Mouse (Mus musculus) hindbrain, embryonic 11.5 days (tissue): ENCODE measurements around the gene Nup93. TPM values are rescaled to one million over a fixed set of nuclear protein-coding genes. Genes with fewer than 3 reads are reported as not detected.

ENCODE experiments used
- ATAC-seq: fragments of 200-750 bp; cut with Nextera tagmentation; 2 replicates; pipeline ENCODE4 v1.8.0; 2017; ENCODE audit warnings: mild to moderate bottlenecking, moderate TSS enrichment, moderate library complexity; ENCODE audit not compliant: low FRiP score
- DNase-seq: peaks from one replicate; pipeline ENCODE4 v3.0.0-alpha.2; 2015; ENCODE audit warnings: low spot score
- H3K27ac ChIP-seq: fragments of 300-500 bp; sonication (generic); 2 replicates; pipeline ENCODE4 v1.5.1; 2014; ENCODE audit warnings: mild to moderate bottlenecking, low read depth, low read length
- H3K27me3 ChIP-seq: fragments of 300-500 bp; sonication (generic); 2 replicates; pipeline ENCODE4 v1.6.1; 2014; ENCODE audit warnings: mild to moderate bottlenecking, low read length, moderate library complexity, mixed read lengths; ENCODE audit not compliant: control insufficient read depth, insufficient read depth
- H3K36me3 ChIP-seq: fragments of 300-500 bp; sonication (generic); 2 replicates; pipeline ENCODE4 v1.6.1; 2014; ENCODE audit warnings: mild to moderate bottlenecking, low read length, moderate library complexity, mixed read lengths; ENCODE audit not compliant: control insufficient read depth, insufficient read depth
- H3K4me1 ChIP-seq: fragments of 300-500 bp; sonication (generic); replicated peaks from 2 replicates; pipeline ENCODE4 v1.6.1; 2014; ENCODE audit warnings: low read length, mixed read lengths; ENCODE audit not compliant: control insufficient read depth, insufficient read depth
- H3K4me2 ChIP-seq: fragments of 300-500 bp; sonication (generic); replicated peaks from 2 replicates; pipeline ENCODE4 v1.6.1; 2014; ENCODE audit warnings: mild to moderate bottlenecking, low read depth, low read length
- H3K4me3 ChIP-seq: fragments of 300-500 bp; sonication (generic); 2 replicates; pipeline ENCODE4 v1.5.1; 2014; ENCODE audit warnings: low read depth, low read length
- H3K9ac ChIP-seq: fragments of 300-500 bp; sonication (generic); 2 replicates; pipeline ENCODE4 v1.6.1; 2014; ENCODE audit warnings: low read depth, low read length
- H3K9me3 ChIP-seq: fragments of 300-500 bp; sonication (generic); 2 replicates; pipeline ENCODE4 v1.6.1; 2016; ENCODE audit warnings: low read length; ENCODE audit not compliant: control insufficient read depth
- WGBS: fragments of 180-500 bp; shearing (Covaris S2); extraction: QIAGEN DNeasy Blood & Tissue Kit; methylation state at CpG from one replicate; pipeline ENCODE4 v1.1.7; 2014; 5-methylcytosine and 5-hydroxymethylcytosine counted together
- polyA plus RNA-seq: library from polyadenylated mRNA; unstranded; fragments of >200 nt; fragmentation: Nextera tagmentation; extraction: Ambion mirVana; gene quantifications from 2 replicates; pipeline ENCODE4 v1.2.1, GENCODE M21; 2014

Gene Nup93
- polyA plus RNA-seq, 1 experiment from 2014 or later: 95.1 TPM

DNA sequence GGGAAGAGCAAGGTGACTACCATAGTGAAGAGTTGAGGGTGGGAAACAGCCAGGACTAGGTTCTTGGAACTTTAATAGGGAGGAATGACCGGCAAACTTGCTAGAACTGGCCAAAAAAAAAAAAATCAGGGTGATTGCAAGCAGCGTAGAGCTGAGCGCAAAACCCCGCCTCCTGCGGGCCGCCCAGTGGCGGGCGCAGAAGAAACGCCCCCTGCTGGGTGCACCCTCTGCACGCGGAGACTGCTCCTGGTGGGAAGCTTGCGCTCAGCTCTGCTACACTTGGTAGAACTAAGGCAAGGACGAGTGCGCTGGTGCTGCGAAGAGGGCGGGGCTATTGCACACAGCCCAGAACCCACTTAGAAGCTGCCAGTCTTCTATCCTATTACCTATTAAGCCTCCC lies 31.2 kb upstream of the Nup93 start:
- Histone ChIP-seq H3K4me3 (no peak overlapping the region), H3K9me3 (no peaks in the 10 kb centered on the region), H3K4me2 (peak overlapping the region; percentile 23; the same call in 1 of the 2 replicates), H3K27ac (no peak overlapping the region), H3K27me3 (peaks cover 81% of the 10 kb centered on the region), H3K9ac (no peak overlapping the region), H3K4me1 (peaks cover 3% of the 10 kb centered on the region; the same call in 1 of the 2 replicates), H3K36me3 (no peaks in the 10 kb centered on the region)
- ATAC-seq: peak; percentile 44
- DNase-seq: peak; percentile 78
- WGBS: under 1% methylated on average over 16 of the region's 16 CpGs

GRCm38 (mm10) chr8:94184357-94184843 lies 30.0 kb upstream of the Nup93 start:
- ATAC-seq (no peak), DNase-seq (peak; percentile 7)
- Histone ChIP-seq H3K27me3 (peaks cover 73% of the 10 kb centered on the region), H3K4me2 (no peak overlapping the region), H3K4me1 (peaks cover 3% of the 10 kb centered on the region; the same call in 1 of the 2 replicates), H3K9me3 (no peaks in the 10 kb centered on the region), H3K36me3 (no peaks in the 10 kb centered on the region), H3K4me3 (no peak overlapping the region), H3K27ac (no peak overlapping the region), H3K9ac (no peak overlapping the region)
- 16% methylated on average over 12 of the region's 12 CpGs for WGBS

- H3K27ac ChIP-seq: no peak overlapping the region
- ATAC-seq (no peak), DNase-seq (peak; percentile 5)
- no peak overlapping the region for H3K9ac ChIP-seq
- H3K4me2 ChIP-seq: no peak overlapping the region
- no peak overlapping the region for H3K4me3 ChIP-seq
- H3K27me3 ChIP-seq: peaks cover 59% of the 10 kb centered on the region
- 68% methylated on average over 6 of the region's 6 CpGs for WGBS
- no peaks in the 10 kb centered on the region for H3K36me3 ChIP-seq
- H3K9me3 ChIP-seq: no peaks in the 10 kb centered on the region
- no peaks in the 10 kb centered on the region; the same call in 1 of the 2 replicates for H3K4me1 ChIP-seq
These were observed 28.6 kb upstream of the Nup93 start for GRCm38 (mm10) chr8:94185791-94186190.

DNA sequence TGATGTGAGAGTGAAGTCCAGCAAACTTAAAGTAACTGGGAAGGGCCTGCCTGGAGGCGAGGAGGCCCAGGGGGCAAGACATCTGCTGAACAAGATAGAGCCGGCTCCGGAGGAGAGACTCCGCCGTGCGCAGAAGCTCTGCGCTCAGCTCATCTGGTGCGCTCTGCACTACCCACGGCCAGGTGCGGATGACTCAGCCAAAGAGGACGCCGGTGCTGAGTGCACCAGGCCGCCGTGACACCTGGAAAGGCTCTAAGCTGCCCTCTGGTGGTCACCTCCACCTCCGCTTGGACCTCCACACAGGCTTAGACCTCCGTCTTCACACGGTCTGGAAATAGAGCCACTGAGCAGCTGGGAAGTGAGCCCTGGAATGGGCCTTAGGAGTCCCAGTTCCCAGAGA lies 27.8 kb upstream of the Nup93 start:
- 7% methylated on average over 17 of the region's 17 CpGs for WGBS
- Histone ChIP-seq H3K36me3 (no peaks in the 10 kb centered on the region), H3K4me2 (0 out of 2 replicates have a peak overlapping the region, but pooled peaks have one; percentile 5), H3K27me3 (peaks cover 57% of the 10 kb centered on the region), H3K4me3 (no peak overlapping the region), H3K9me3 (no peaks in the 10 kb centered on the region), H3K27ac (no peak overlapping the region), H3K4me1 (peaks cover 3% of the 10 kb centered on the region; the same call in 1 of the 2 replicates), H3K9ac (no peak overlapping the region)
- peak; percentile 68 for DNase-seq
- ATAC-seq: peak; percentile 44

GRCm38 (mm10) chr8:94187290-94188002 lies 26.9 kb upstream of the Nup93 start:
- DNase-seq (peak; percentile 41), ATAC-seq (no peak)
- 29% methylated on average over 21 of the region's 21 CpGs for WGBS
- Histone ChIP-seq H3K27me3 (peaks cover 49% of the 10 kb centered on the region), H3K4me1 (peaks cover 3% of the 10 kb centered on the region; the same call in 1 of the 2 replicates), H3K9me3 (no peaks in the 10 kb centered on the region), H3K4me2 (no peak overlapping the region), H3K27ac (no peak overlapping the region), H3K36me3 (no peaks in the 10 kb centered on the region), H3K4me3 (no peak overlapping the region), H3K9ac (no peak overlapping the region)

- DNase-seq (peak; percentile 5), ATAC-seq (no peak)
- 68% methylated on average over 13 of the region's 13 CpGs for WGBS
- H3K9ac ChIP-seq: no peak overlapping the region
- no peaks in the 10 kb centered on the region for H3K36me3 ChIP-seq
- H3K4me2 ChIP-seq: no peak overlapping the region
- H3K4me3 ChIP-seq: no peak overlapping the region
- H3K4me1 ChIP-seq: peaks cover 3% of the 10 kb centered on the region; the same call in 1 of the 2 replicates
- H3K27me3 ChIP-seq: peaks cover 29% of the 10 kb centered on the region
- H3K9me3 ChIP-seq: no peaks in the 10 kb centered on the region
- H3K27ac ChIP-seq: no peak overlapping the region
These were observed 24.9 kb upstream of the Nup93 start for GRCm38 (mm10) chr8:94189275-94190031.

DNA sequence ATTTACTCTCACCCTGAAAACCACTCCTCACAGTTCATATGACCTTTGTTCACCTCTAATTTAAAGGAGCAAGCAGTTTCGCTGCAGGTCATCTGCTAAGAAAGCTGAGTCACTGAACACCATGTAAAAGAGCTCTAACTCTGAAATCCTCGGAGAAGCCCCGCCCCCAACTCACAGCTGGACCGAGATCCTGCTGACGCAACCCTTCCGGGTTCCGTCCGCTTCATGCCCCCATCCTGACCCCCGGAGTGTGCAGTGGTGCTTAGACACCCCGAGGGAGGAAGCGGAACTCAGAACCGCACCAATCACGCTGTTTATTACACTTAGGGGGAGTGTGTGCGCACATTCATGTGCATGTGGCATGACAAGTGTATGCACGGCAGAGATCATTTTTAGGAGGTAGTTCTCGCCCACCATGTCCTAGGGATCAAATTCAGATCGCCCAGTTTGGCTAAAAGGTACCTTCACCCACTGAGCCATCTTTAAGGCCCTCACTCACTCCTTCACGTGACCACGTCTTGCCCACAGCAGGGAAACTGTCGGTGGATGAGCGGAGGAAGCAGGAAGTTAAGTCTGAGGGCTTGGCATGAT lies 23.2 kb upstream of the Nup93 start:
- Histone ChIP-seq H3K4me1 (peaks cover 3% of the 10 kb centered on the region; the same call in 1 of the 2 replicates), H3K27ac (no peak overlapping the region), H3K4me3 (peak overlapping the region; percentile 22), H3K4me2 (peak overlapping the region; percentile 21), H3K9ac (no peak overlapping the region), H3K27me3 (peaks cover 15% of the 10 kb centered on the region), H3K9me3 (no peaks in the 10 kb centered on the region), H3K36me3 (no peaks in the 10 kb centered on the region)
- ATAC-seq (no peak), DNase-seq (peak; percentile 53)
- WGBS: 23% methylated on average over 21 of the region's 21 CpGs

DNA sequence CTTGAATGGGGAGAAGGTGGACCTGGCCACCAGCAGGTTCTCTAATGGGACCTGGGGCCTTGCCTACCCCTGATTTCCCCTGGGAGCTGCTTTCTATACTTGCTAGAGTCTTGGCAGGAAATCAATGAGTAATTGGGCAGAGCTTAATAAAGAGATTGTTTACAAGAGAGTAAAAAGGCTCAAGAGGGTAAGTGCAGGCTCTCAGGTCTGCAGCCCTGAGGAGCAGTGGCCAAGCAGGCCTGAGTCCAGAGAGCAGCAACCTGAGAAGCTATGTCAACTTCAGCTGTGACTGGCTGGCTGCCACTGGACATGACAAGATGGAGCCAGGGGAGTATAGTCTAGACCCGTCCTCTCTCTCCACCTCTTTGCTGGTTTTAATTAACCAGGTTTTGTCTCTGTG lies 21.4 kb upstream of the Nup93 start:
- H3K9me3 ChIP-seq: no peaks in the 10 kb centered on the region
- no peak overlapping the region for H3K4me3 ChIP-seq
- peaks cover 2% of the 10 kb centered on the region; the same call in 1 of the 2 replicates for H3K27me3 ChIP-seq
- no peaks in the 10 kb centered on the region for H3K36me3 ChIP-seq
- peaks cover 3% of the 10 kb centered on the region; the same call in 1 of the 2 replicates for H3K4me1 ChIP-seq
- no peak overlapping the region for H3K27ac ChIP-seq
- no peak overlapping the region for H3K4me2 ChIP-seq
- ATAC-seq (no peak), DNase-seq (no peak)
- 67% methylated on average over 1 of the region's 1 CpGs for WGBS
- H3K9ac ChIP-seq: no peak overlapping the region
